Mouse (Mus musculus) lung, adult 2 months (tissue): Measurements from ENCODE around the gene Tsacc. TPM values are rescaled to one million over a fixed set of nuclear protein-coding genes. Genes with fewer than 3 reads are reported as not detected.

Experiments
- DNase-seq: peaks from one replicate; pipeline ENCODE4 v3.0.0; 2022
- H3K4me1 ChIP-seq: fragments of 200-500 bp; 2 replicates; pipeline ENCODE4 v1.6.1; 2011; ENCODE audit warnings: low read length; ENCODE audit not compliant: control insufficient read depth, insufficient read depth
- H3K4me3 ChIP-seq: fragments of 200-500 bp; replicated peaks from 2 replicates; pipeline ENCODE3; 2011; ENCODE audit warnings: low read depth, mild to moderate bottlenecking, control low read depth, low read length; ENCODE audit errors: extremely low read depth
- CTCF ChIP-seq: fragments of 200-500 bp; IDR thresholded peaks from 2 replicates; pipeline ENCODE4 v1.5.1; 2011; ENCODE audit warnings: mild to moderate bottlenecking, low read length, control low read depth; ENCODE audit not compliant: insufficient read depth
- POLR2A ChIP-seq: fragments of 200-500 bp; IDR thresholded peaks from 2 replicates; pipeline ENCODE4 v1.6.1; 2011; ENCODE audit warnings: low read depth, mild to moderate bottlenecking, control low read depth, low read length, borderline replicate concordance; ENCODE audit errors: extremely low read depth
- WGBS: fragments of 180-500 bp; shearing (Covaris S2); methylation state at CpG from one replicate; pipeline ENCODE4 v1.1.7; 2018; 5-methylcytosine and 5-hydroxymethylcytosine counted together
- polyA plus RNA-seq: library from polyadenylated mRNA; depleted of rRNA; stranded (reverse); fragments of >200 nt; gene quantifications from 2 replicates; pipeline ENCODE4 v1.2.3, GENCODE M21; 2012; rRNA removed

Tsacc gene
- polyA plus RNA-seq, 1 experiment, result 3.3 TPM

GRCm38 (mm10) chr3:88239446-88239845 is 57.4 kb downstream of the Tsacc start:
- no peak for TF ChIP-seq CTCF
- no peak for TF ChIP-seq POLR2A
- DNase-seq, result no peak
- Histone ChIP-seq H3K4me1 (no peaks in the 10 kb centered on the region), H3K4me3 (no peak overlapping the region)
- 47% methylated on average over 4 of the region's 4 CpGs for WGBS

- TF ChIP-seq POLR2A (no peak), CTCF (no peak)
- WGBS, result 36% methylated on average over 8 of the region's 8 CpGs
- no peaks in the 10 kb centered on the region for H3K4me1 ChIP-seq
- H3K4me3 ChIP-seq, result no peak overlapping the region
- no peak for DNase-seq
Measured at GRCm38 (mm10) chr3:88238866-88239391, 57.9 kb downstream of the Tsacc start.

GRCm38 (mm10) chr3:88237556-88238194 is 59.1 kb downstream of the Tsacc start:
- no peak overlapping the region for H3K4me3 ChIP-seq
- TF ChIP-seq POLR2A (no peak), CTCF (peak; percentile 50)
- DNase-seq, result peak; percentile 31
- H3K4me1 ChIP-seq, result no peaks in the 10 kb centered on the region
- WGBS, result 10% methylated on average over 10 of the region's 10 CpGs

- DNase-seq, result no peak
- Histone ChIP-seq H3K4me1 (no peaks in the 10 kb centered on the region), H3K4me3 (no peak overlapping the region)
- WGBS, result 52% methylated on average over 6 of the region's 6 CpGs
- no peak for TF ChIP-seq CTCF
- TF ChIP-seq POLR2A, result no peak
Measured at GRCm38 (mm10) chr3:88237161-88237555, 59.6 kb downstream of the Tsacc start.

GRCm38 (mm10) chr3:88235616-88236015 is 61.2 kb downstream of the Tsacc start:
- TF ChIP-seq POLR2A (no peak), CTCF (no peak)
- no peak overlapping the region for H3K4me3 ChIP-seq
- DNase-seq, result no peak
- no peaks in the 10 kb centered on the region for H3K4me1 ChIP-seq
- WGBS, result 73% methylated on average over 2 of the region's 2 CpGs

- H3K4me1 ChIP-seq, result no peaks in the 10 kb centered on the region
- no peak for DNase-seq
- WGBS, result 14% methylated on average over 3 of the region's 3 CpGs
- TF ChIP-seq CTCF (0 out of 2 replicates have a peak, but pooled peaks have one; percentile 18), POLR2A (no peak)
- H3K4me3 ChIP-seq, result no peak overlapping the region
Measured at GRCm38 (mm10) chr3:88235216-88235615, 61.6 kb downstream of the Tsacc start.

GRCm38 (mm10) chr3:88234041-88234440 is 62.8 kb downstream of the Tsacc start:
- H3K4me1 ChIP-seq, result no peaks in the 10 kb centered on the region
- no peak for TF ChIP-seq CTCF
- TF ChIP-seq POLR2A, result no peak
- 41% methylated on average over 8 of the region's 8 CpGs for WGBS
- DNase-seq, result no peak
- H3K4me3 ChIP-seq, result no peak overlapping the region

- no peak for DNase-seq
- H3K4me3 ChIP-seq, result no peak overlapping the region
- TF ChIP-seq CTCF, result no peak
- no peak for TF ChIP-seq POLR2A
- WGBS, result 46% methylated on average over 7 of the region's 7 CpGs
- H3K4me1 ChIP-seq, result no peaks in the 10 kb centered on the region
Measured at GRCm38 (mm10) chr3:88232851-88233649, 63.7 kb downstream of the Tsacc start.

Other genes starting within 250 kb of the Tsacc start
- gene Naxe, start 238.5 kb downstream of the Tsacc start, polyA plus RNA-seq, result 90.5 and 117 TPM in 2 replicates
- not detected in 2 replicates for gene Ttc24, start 218.7 kb downstream of the Tsacc start, polyA plus RNA-seq
- 1.8 and 2.5 TPM in 2 replicates for gene Iqgap3, start 215.0 kb downstream of the Tsacc start, polyA plus RNA-seq
- gene Mef2d, start 154.6 kb downstream of the Tsacc start, polyA plus RNA-seq, result 87.0 and 94.3 TPM in 2 replicates
- 8.2 and 14.5 TPM in 2 replicates for gene Rhbg, start 42.3 kb downstream of the Tsacc start, polyA plus RNA-seq
- gene Gm38392, start 9.8 kb downstream of the Tsacc start, polyA plus RNA-seq, result 0.40 and 0.49 TPM in 2 replicates
- 59.5 and 77.6 TPM in 2 replicates for gene Cct3, start 117 bp upstream of the Tsacc start, polyA plus RNA-seq
- gene Glmp, start 28.0 kb upstream of the Tsacc start, polyA plus RNA-seq, result 148 and 183 TPM in 2 replicates
- 12.4 and 31.8 TPM in 2 replicates for gene Tmem79, start 39.1 kb upstream of the Tsacc start, polyA plus RNA-seq
- 48.4 and 63.7 TPM in 2 replicates for gene Smg5, start 39.3 kb upstream of the Tsacc start, polyA plus RNA-seq
- 19.1 and 29.1 TPM in 2 replicates for gene Paqr6, start 67.6 kb upstream of the Tsacc start, polyA plus RNA-seq
- 0.20 and 23.9 TPM in 2 replicates for gene Bglap3, start 75.7 kb upstream of the Tsacc start, polyA plus RNA-seq
- gene Bglap2, start 81.7 kb upstream of the Tsacc start, polyA plus RNA-seq, result 23.0 TPM in 1 of 2 replicates, not detected in the other
- gene Bglap, start 87.5 kb upstream of the Tsacc start, polyA plus RNA-seq, result not detected in 2 replicates
- 23.4 and 27.0 TPM in 2 replicates for gene Pmf1, start 113.3 kb upstream of the Tsacc start, polyA plus RNA-seq
- 18.3 and 25.4 TPM in 2 replicates for gene Slc25a44, start 128.1 kb upstream of the Tsacc start, polyA plus RNA-seq
- 52.3 and 58.3 TPM in 2 replicates for gene Sema4a, start 164.2 kb upstream of the Tsacc start, polyA plus RNA-seq
- gene Lmna, start 213.0 kb upstream of the Tsacc start, polyA plus RNA-seq, result 257 and 302 TPM in 2 replicates
- gene Mex3a, start 235.4 kb upstream of the Tsacc start, polyA plus RNA-seq, result 0.53 and 0.84 TPM in 2 replicates